Mouse (Mus musculus): ENCODE results near the gene Szt2. TPM values are rescaled to one million over a fixed set of nuclear protein-coding genes. Genes with fewer than 3 reads are reported as not detected.

The Szt2 gene
- 12.0 and 13.6 TPM in 2 replicates for polyA plus RNA-seq (2016; fragmentation: Nextera tagmentation; extraction: Ambion mirVana)

GRCm38 (mm10) chr4:118409142-118409900, at the start of gene Szt2, which contains the start of gene Med8:
TSS of gene Szt2 (minus strand) at chr4:118409273.
TSS of gene Med8 (plus strand) at chr4:118409337.
- under 1% methylated on average over 53 of the region's 53 CpGs for WGBS
- peak within 1 kb of the TSS; percentile 92 for H3K9ac ChIP-seq (replicated peaks)
- peak within 1 kb of the TSS; percentile 97 for H3K4me2 ChIP-seq (replicated peaks)
- H3K9me3 ChIP-seq: no peaks in the 10 kb centered on the region
- peaks cover 19% of the 10 kb centered on the region for H3K4me1 ChIP-seq
- ATAC-seq (ENCODE audit: low FRiP score, low read depth): peak; percentile 95
- H3K27ac ChIP-seq (replicated peaks): 0 out of 2 replicates have a peak within 1 kb of the TSS, but pooled peaks have one; percentile 58
- peak within 1 kb of the TSS; percentile 96 for H3K4me3 ChIP-seq
- peaks cover 44% of the 10 kb centered on the region for H3K36me3 ChIP-seq
- H3K27me3 ChIP-seq: no peaks in the 10 kb centered on the region

GRCm38 (mm10) chr4:118457345-118457975, 48.4 kb upstream of the Szt2 start, which contains the start of gene Mpl:
TSS of gene Mpl (minus strand) at chr4:118457513.
- 78% methylated on average over 9 of the region's 9 CpGs for WGBS
- H3K36me3 ChIP-seq: no peaks in the 10 kb centered on the region
- no peak within 1 kb of the TSS for H3K4me2 ChIP-seq (replicated peaks)
- H3K27me3 ChIP-seq: no peaks in the 10 kb centered on the region
- no peak within 1 kb of the TSS for H3K9ac ChIP-seq (replicated peaks)
- H3K9me3 ChIP-seq: no peaks in the 10 kb centered on the region
- no peak within 1 kb of the TSS for H3K4me3 ChIP-seq
- no peaks in the 10 kb centered on the region for H3K4me1 ChIP-seq
- no peak within 1 kb of the TSS for H3K27ac ChIP-seq (replicated peaks)
- no peak for ATAC-seq (ENCODE audit: low FRiP score, low read depth)

GRCm38 (mm10) chr4:118446415-118447153, 37.5 kb upstream of the Szt2 start:
- H3K9me3 ChIP-seq: no peaks in the 10 kb centered on the region
- H3K4me3 ChIP-seq: peak overlapping the region; percentile 43
- peak overlapping the region; percentile 51 for H3K9ac ChIP-seq (replicated peaks)
- WGBS: 22% methylated on average over 24 of the region's 24 CpGs
- H3K4me1 ChIP-seq: peaks cover 16% of the 10 kb centered on the region; the same call in 1 of the 2 replicates
- H3K36me3 ChIP-seq: no peaks in the 10 kb centered on the region
- ATAC-seq (ENCODE audit: low FRiP score, low read depth): peak; percentile 38
- no peak overlapping the region for H3K27ac ChIP-seq (replicated peaks)
- peak overlapping the region; percentile 69 for H3K4me2 ChIP-seq (replicated peaks)
- H3K27me3 ChIP-seq: peaks cover 17% of the 10 kb centered on the region

GRCm38 (mm10) chr4:118445781-118446414, 36.8 kb upstream of the Szt2 start:
- WGBS: 20% methylated on average over 18 of the region's 18 CpGs
- H3K9me3 ChIP-seq: no peaks in the 10 kb centered on the region

GRCm38 (mm10) chr4:118445088-118445487, 36.0 kb upstream of the Szt2 start:
- Histone ChIP-seq H3K27ac (replicated peaks) (no peak overlapping the region), H3K4me2 (replicated peaks) (no peak overlapping the region), H3K4me1 (peaks cover 16% of the 10 kb centered on the region; the same call in 1 of the 2 replicates)

More at GRCm38 (mm10) chr4:118445781-118446414, 36.8 kb upstream of the Szt2 start:
- peak overlapping the region; percentile 51 for H3K9ac ChIP-seq (replicated peaks)
- H3K4me1 ChIP-seq: peaks cover 16% of the 10 kb centered on the region; the same call in 1 of the 2 replicates
- H3K27me3 ChIP-seq: peaks cover 17% of the 10 kb centered on the region
- H3K4me3 ChIP-seq: peak overlapping the region; percentile 43
- H3K36me3 ChIP-seq: no peaks in the 10 kb centered on the region
- H3K4me2 ChIP-seq (replicated peaks): peak overlapping the region; percentile 69
- peak; percentile 76 for ATAC-seq (ENCODE audit: low FRiP score, low read depth)
- no peak overlapping the region for H3K27ac ChIP-seq (replicated peaks)

GRCm38 (mm10) chr4:118437829-118438253, 28.8 kb upstream of the Szt2 start:
- Histone ChIP-seq H3K4me1 (peaks cover 37% of the 10 kb centered on the region), H3K27ac (replicated peaks) (peak overlapping the region; percentile 87), H3K4me3 (peak overlapping the region; percentile 79), H3K9ac (replicated peaks) (peak overlapping the region; percentile 84), H3K9me3 (no peaks in the 10 kb centered on the region), H3K4me2 (replicated peaks) (peak overlapping the region; percentile 99), H3K27me3 (no peaks in the 10 kb centered on the region), H3K36me3 (peaks cover 20% of the 10 kb centered on the region)
- no peak for ATAC-seq (ENCODE audit: low FRiP score, low read depth)
- 10% methylated on average over 12 of the region's 12 CpGs for WGBS

More at GRCm38 (mm10) chr4:118445088-118445487, 36.0 kb upstream of the Szt2 start:
- H3K9ac ChIP-seq (replicated peaks): no peak overlapping the region
- peaks cover 17% of the 10 kb centered on the region for H3K27me3 ChIP-seq
- WGBS: 84% methylated on average over 10 of the region's 10 CpGs
- no peaks in the 10 kb centered on the region for H3K9me3 ChIP-seq
- H3K4me3 ChIP-seq: no peak overlapping the region
- no peak for ATAC-seq (ENCODE audit: low FRiP score, low read depth)
- H3K36me3 ChIP-seq: no peaks in the 10 kb centered on the region

GRCm38 (mm10) chr4:118436820-118437603, 27.9 kb upstream of the Szt2 start, which contains the start of gene Cdc20:
TSS of gene Cdc20 (minus strand) at chr4:118437352.
- H3K4me1 ChIP-seq: peaks cover 37% of the 10 kb centered on the region
- peak within 1 kb of the TSS; percentile 87 for H3K27ac ChIP-seq (replicated peaks)
- peaks cover 28% of the 10 kb centered on the region for H3K36me3 ChIP-seq
- H3K9me3 ChIP-seq: no peaks in the 10 kb centered on the region
- WGBS: under 1% methylated on average over 67 of the region's 67 CpGs
- peak; percentile 95 for ATAC-seq (ENCODE audit: low FRiP score, low read depth)
- H3K9ac ChIP-seq (replicated peaks): peak within 1 kb of the TSS; percentile 84
- peak within 1 kb of the TSS; percentile 79 for H3K4me3 ChIP-seq
- no peaks in the 10 kb centered on the region for H3K27me3 ChIP-seq
- peak within 1 kb of the TSS; percentile 99 for H3K4me2 ChIP-seq (replicated peaks)

- Histone ChIP-seq H3K27me3 (no peaks in the 10 kb centered on the region), H3K9ac (replicated peaks) (no peak overlapping the region), H3K4me1 (peaks cover 47% of the 10 kb centered on the region), H3K9me3 (no peaks in the 10 kb centered on the region), H3K27ac (replicated peaks) (no peak overlapping the region), H3K36me3 (peaks cover 44% of the 10 kb centered on the region), H3K4me2 (replicated peaks) (no peak overlapping the region), H3K4me3 (no peak overlapping the region)
- no peak for ATAC-seq (ENCODE audit: low FRiP score, low read depth)
- WGBS: 71% methylated on average over 8 of the region's 8 CpGs
Observed at GRCm38 (mm10) chr4:118432332-118432731, 23.3 kb upstream of the Szt2 start.

- Histone ChIP-seq H3K27ac (replicated peaks) (no peak overlapping the region), H3K9me3 (no peaks in the 10 kb centered on the region), H3K4me1 (peaks cover 27% of the 10 kb centered on the region), H3K9ac (replicated peaks) (no peak overlapping the region; the same call in 1 of the 2 replicates), H3K27me3 (no peaks in the 10 kb centered on the region), H3K36me3 (peaks cover 37% of the 10 kb centered on the region), H3K4me3 (no peak overlapping the region), H3K4me2 (replicated peaks) (no peak overlapping the region)
- no peak for ATAC-seq (ENCODE audit: low FRiP score, low read depth)
- 68% methylated on average over 7 of the region's 7 CpGs for WGBS
Observed at GRCm38 (mm10) chr4:118429215-118429895, 20.3 kb upstream of the Szt2 start.

- H3K4me1 ChIP-seq: peaks cover 23% of the 10 kb centered on the region
- peak overlapping the region; percentile 73; the same call in 1 of the 2 replicates for H3K27ac ChIP-seq (replicated peaks)
- no peaks in the 10 kb centered on the region for H3K9me3 ChIP-seq
- H3K9ac ChIP-seq (replicated peaks): peak overlapping the region; percentile 72
- WGBS: 53% methylated on average over 15 of the region's 15 CpGs
- ATAC-seq (ENCODE audit: low FRiP score, low read depth): peak; percentile 20; the same call in 1 of the 2 replicates
- peak overlapping the region; percentile 55 for H3K4me3 ChIP-seq
- peak overlapping the region; percentile 74 for H3K4me2 ChIP-seq (replicated peaks)
- peaks cover 37% of the 10 kb centered on the region for H3K36me3 ChIP-seq
- no peaks in the 10 kb centered on the region for H3K27me3 ChIP-seq
Observed at GRCm38 (mm10) chr4:118428531-118429214, 19.6 kb upstream of the Szt2 start.
